Mouse (Mus musculus): ENCODE measurements around the gene Plekhm2. TPM values are rescaled to one million over a fixed set of nuclear protein-coding genes. Genes with fewer than 3 reads are reported as not detected.

Plekhm2 gene
- total and polyA plus RNA-seq, 3 experiments, result 6.5 to 15.4 TPM; not detected in 1

GRCm38 (mm10) chr4:141664011-141664745 is 521 bp downstream of the Plekhm2 start:
- peak overlapping the region; percentile 85 to 100 for H3K4me3 ChIP-seq (ENCODE audit: control insufficient read depth in 1 of 2, insufficient read depth in 1 of 2, low read depth in 2 of 2, low read length in 2 of 2)
- peaks cover 16% of the 10 kb centered on the region for H3K79me2 ChIP-seq (ENCODE audit: control insufficient read depth, insufficient read depth, low read length, poor library complexity)
- H3K4me1 ChIP-seq (ENCODE audit: control insufficient read depth in 1 of 2, insufficient read depth in 2 of 2, low read length in 2 of 2), result peaks cover 4 to 15% of the 10 kb centered on the region in 2 experiments; a peak in 3 of 4 replicates
- TF ChIP-seq ZKSCAN1 (IDR thresholded peaks at IDR 0.05; ENCODE audit: low read depth, low read length) (no peak), CTCF (IDR thresholded peaks at IDR 0.05 in 2 of 3, conservative IDR thresholded peaks at IDR 0.05 in 1 of 3; ENCODE audit: control insufficient read depth in 1 of 3, insufficient read depth in 1 of 3, low read depth in 2 of 3, low read length in 3 of 3, poor library complexity in 1 of 3, severe bottlenecking in 1 of 3) (no peak), MYB (IDR thresholded peaks at IDR 0.05; ENCODE audit: low read depth, low read length) (no peak), ZMIZ1 (IDR thresholded peaks at IDR 0.05; ENCODE audit: low read depth, low read length) (peak; percentile 62), MAX (IDR thresholded peaks at IDR 0.05; ENCODE audit: low read length) (no peak), POLR2A (IDR thresholded peaks at IDR 0.05; ENCODE audit: control insufficient read depth in 1 of 2, insufficient read depth in 1 of 2, low read depth in 1 of 2, low read length in 2 of 2, poor library complexity in 1 of 2) (peak; percentile 75 to 84), E2F4 (IDR thresholded peaks at IDR 0.05; ENCODE audit: borderline replicate concordance, low read depth, low read length) (no peak), NELFE (IDR thresholded peaks at IDR 0.05; ENCODE audit: low read depth, low read length) (no peak; the same call in none of the 2 replicates), JUND (IDR thresholded peaks at IDR 0.05; ENCODE audit: low read depth, low read length) (no peak), NRF1 (IDR thresholded peaks at IDR 0.05; ENCODE audit: insufficient read depth, low read depth, low read length, poor library complexity, severe bottlenecking) (peak; percentile 50; the same call in 1 of the 2 replicates), TAL1 (IDR thresholded peaks at IDR 0.05; ENCODE audit: low read length) (no peak), ETS1 (IDR thresholded peaks at IDR 0.05; ENCODE audit: low read depth, low read length) (no peak), HCFC1 (IDR thresholded peaks at IDR 0.05; ENCODE audit: low read depth, low read length) (peak; percentile 35; the same call in 1 of the 2 replicates), CHD1 (IDR thresholded peaks at IDR 0.05; ENCODE audit: low read depth, low read length) (no peak), UBTF (IDR thresholded peaks at IDR 0.05; ENCODE audit: borderline replicate concordance, insufficient read depth, low read depth, low read length) (peak; percentile 49; the same call in 1 of the 2 replicates), POLR2AphosphoS5 (IDR thresholded peaks at IDR 0.05; ENCODE audit: borderline replicate concordance, low read depth, low read length) (no peak), BHLHE40 (IDR thresholded peaks at IDR 0.05; ENCODE audit: borderline replicate concordance, low read depth, low read length) (no peak), USF1 (IDR thresholded peaks at IDR 0.05; ENCODE audit: low read depth, low read length) (0 out of 2 replicates have a peak, but pooled peaks have one; percentile 2), EP300 (IDR thresholded peaks at IDR 0.05; ENCODE audit: low read depth in 1 of 2, low read length in 2 of 2) (no peak)
- no peaks in the 10 kb centered on the region for H3K9me3 ChIP-seq (replicated peaks; ENCODE audit: insufficient read depth, low read length)
- H3K27ac ChIP-seq (ENCODE audit: control insufficient read depth, low read depth, low read length), result no peak overlapping the region
- H3K27me3 ChIP-seq (ENCODE audit: control insufficient read depth in 1 of 2, insufficient read depth in 2 of 2, low read length in 2 of 2), result no peaks in the 10 kb centered on the region
- H3K9ac ChIP-seq (ENCODE audit: control insufficient read depth, low read depth, low read length, poor library complexity, severe bottlenecking), result peak overlapping the region; percentile 89
- peak; percentile 70 for DNase-seq (ENCODE audit: low read depth, low spot score)
- peaks cover 0 to 10% of the 10 kb centered on the region in 2 experiments; a peak in 2 of 4 replicates for H3K36me3 ChIP-seq (ENCODE audit: control insufficient read depth in 1 of 2, insufficient read depth in 2 of 2, low read length in 2 of 2)

All from MEL (cell line).